Mouse (Mus musculus): Measurements from ENCODE around the gene Tstd3. TPM values are rescaled to one million over a fixed set of nuclear protein-coding genes. Genes with fewer than 3 reads are reported as not detected.

Gene Tstd3
- polyA plus RNA-seq, 1 experiment from 2014 or later: 27.1 TPM

DNA sequence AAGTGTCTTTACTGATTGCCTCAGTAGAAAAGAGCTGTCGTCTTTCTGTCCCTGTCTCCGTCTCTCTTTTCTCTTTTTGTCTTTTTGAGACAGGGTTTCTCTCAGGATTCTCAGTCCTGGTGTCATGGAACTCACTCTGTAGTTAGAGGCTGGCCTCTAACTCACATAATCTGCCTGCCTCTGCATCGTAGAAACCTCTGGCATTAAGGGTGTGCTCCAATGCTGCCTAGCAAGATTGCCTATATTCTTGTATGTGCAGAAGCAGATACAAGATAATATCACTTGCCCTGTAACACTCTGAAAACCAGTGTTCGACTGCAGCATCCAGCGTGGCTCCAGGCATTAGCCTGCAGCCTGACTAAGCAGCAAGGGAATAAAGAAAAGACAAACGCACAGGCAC is 21.9 kb upstream of the Tstd3 start:
- Histone ChIP-seq H3K27me3 (replicated peaks; ENCODE audit: control insufficient read depth, insufficient read depth, low read length) (no peaks in the 10 kb centered on the region), H3K27ac (ENCODE audit: low read depth, low read length) (no peak overlapping the region), H3K4me3 (ENCODE audit: low read depth, low read length) (no peak overlapping the region), H3K36me3 (ENCODE audit: control insufficient read depth, insufficient read depth, low read length) (peaks cover 19% of the 10 kb centered on the region), H3K9me3 (ENCODE audit: control insufficient read depth, low read length) (no peaks in the 10 kb centered on the region), H3K9ac (ENCODE audit: low read depth, low read length) (no peak overlapping the region), H3K4me2 (no peak overlapping the region), H3K4me1 (replicated peaks; ENCODE audit: control insufficient read depth, insufficient read depth, low read length) (no peaks in the 10 kb centered on the region)
- 85% methylated on average over 6 of the region's 6 CpGs for WGBS
- ATAC-seq (replicated peaks; ENCODE audit: low FRiP score) (no peak), DNase-seq (ENCODE audit: low spot score) (no peak)

- Histone ChIP-seq H3K9me3 (ENCODE audit: control insufficient read depth, low read length) (no peaks in the 10 kb centered on the region), H3K9ac (ENCODE audit: low read depth, low read length) (no peak overlapping the region), H3K27ac (ENCODE audit: low read depth, low read length) (no peak overlapping the region), H3K36me3 (ENCODE audit: control insufficient read depth, insufficient read depth, low read length) (peaks cover 34% of the 10 kb centered on the region), H3K4me3 (ENCODE audit: low read depth, low read length) (no peak overlapping the region), H3K4me2 (no peak overlapping the region), H3K4me1 (replicated peaks; ENCODE audit: control insufficient read depth, insufficient read depth, low read length) (peaks cover 4% of the 10 kb centered on the region; the same call in 1 of the 2 replicates), H3K27me3 (replicated peaks; ENCODE audit: control insufficient read depth, insufficient read depth, low read length) (no peaks in the 10 kb centered on the region)
- no peak for ATAC-seq (replicated peaks; ENCODE audit: low FRiP score)
- no peak for DNase-seq (ENCODE audit: low spot score)
- WGBS: 94% methylated on average over 12 of the region's 12 CpGs
Measured at GRCm38 (mm10) chr4:21786268-21786667, 19.3 kb upstream of the Tstd3 start.

DNA sequence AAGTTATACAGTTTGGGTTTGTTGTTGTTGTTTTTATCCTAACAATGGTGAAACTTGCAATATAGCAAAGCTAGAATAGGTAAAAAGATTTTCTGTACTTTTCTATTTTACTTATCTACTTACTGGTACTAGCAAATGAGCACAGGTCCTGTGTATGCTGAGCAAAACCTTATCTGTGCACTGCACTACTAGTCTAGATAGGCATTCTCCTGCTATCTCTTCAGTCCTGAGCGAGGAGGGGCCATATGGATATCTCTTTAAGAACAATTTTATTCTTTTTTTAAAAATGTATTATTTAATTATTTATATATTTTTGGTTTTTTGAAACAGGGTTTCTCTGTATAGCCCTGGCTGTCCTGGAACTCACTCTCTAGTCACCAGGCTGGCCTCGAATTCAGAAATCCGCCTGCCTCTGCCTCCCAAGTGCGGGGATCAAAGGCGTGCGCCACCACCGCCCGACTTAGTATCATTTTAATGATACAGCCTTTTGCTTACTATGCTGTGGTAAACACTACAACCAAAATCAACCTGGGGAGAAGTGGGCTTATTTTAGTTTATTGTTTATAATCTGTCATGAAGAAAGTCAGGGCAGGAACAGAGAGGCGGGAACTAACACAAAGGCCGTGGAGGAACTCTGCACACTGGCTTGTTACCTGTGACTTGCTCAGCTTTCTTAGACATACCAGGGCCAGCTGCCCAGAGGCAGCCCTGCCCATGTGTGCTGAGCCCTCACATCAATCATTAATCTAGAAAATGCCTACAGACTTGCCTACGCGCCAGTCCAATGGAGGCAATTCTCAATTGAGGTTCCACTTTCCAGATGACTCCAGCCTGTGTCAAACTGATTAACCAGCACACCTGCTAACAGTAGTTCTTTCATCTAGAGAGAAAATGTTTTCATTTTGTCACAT is 14.1 kb upstream of the Tstd3 start:
- Histone ChIP-seq H3K27ac (ENCODE audit: low read depth, low read length) (peak overlapping the region; percentile 75), H3K9ac (ENCODE audit: low read depth, low read length) (0 out of 2 replicates have a peak overlapping the region, but pooled peaks have one; percentile 15), H3K4me3 (ENCODE audit: low read depth, low read length) (no peak overlapping the region), H3K9me3 (ENCODE audit: control insufficient read depth, low read length) (no peaks in the 10 kb centered on the region), H3K4me2 (peak overlapping the region; percentile 38), H3K36me3 (ENCODE audit: control insufficient read depth, insufficient read depth, low read length) (peaks cover 28% of the 10 kb centered on the region), H3K4me1 (replicated peaks; ENCODE audit: control insufficient read depth, insufficient read depth, low read length) (peaks cover 16% of the 10 kb centered on the region), H3K27me3 (replicated peaks; ENCODE audit: control insufficient read depth, insufficient read depth, low read length) (no peaks in the 10 kb centered on the region)
- DNase-seq (ENCODE audit: low spot score): no peak
- 76% methylated on average over 12 of the region's 12 CpGs for WGBS
- ATAC-seq (replicated peaks; ENCODE audit: low FRiP score): peak; percentile 89

DNA sequence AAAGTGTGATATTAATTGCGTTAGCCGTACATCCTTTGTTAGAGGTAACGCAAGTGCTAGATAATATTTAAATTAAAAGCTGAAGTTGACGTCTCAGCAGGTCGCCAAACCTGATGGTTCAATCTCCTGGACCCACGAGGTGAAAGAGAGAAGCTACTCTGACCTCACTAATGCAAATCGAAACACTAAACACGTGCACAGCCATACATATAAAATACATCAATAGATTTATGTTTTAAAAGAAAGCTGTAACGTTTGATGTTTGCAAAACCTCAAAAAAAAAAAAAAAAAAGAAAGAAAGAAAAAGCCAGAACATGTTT is 9.9 kb upstream of the Tstd3 start:
- H3K4me1 ChIP-seq (replicated peaks; ENCODE audit: control insufficient read depth, insufficient read depth, low read length): peaks cover 18% of the 10 kb centered on the region
- WGBS: 8% methylated on average over 9 of the region's 9 CpGs
- H3K27me3 ChIP-seq (replicated peaks; ENCODE audit: control insufficient read depth, insufficient read depth, low read length): no peaks in the 10 kb centered on the region
- peak overlapping the region; percentile 77 for H3K4me2 ChIP-seq
- peak overlapping the region; percentile 65 for H3K4me3 ChIP-seq (ENCODE audit: low read depth, low read length)
- peak overlapping the region; percentile 87 for H3K9ac ChIP-seq (ENCODE audit: low read depth, low read length)
- peak overlapping the region; percentile 75; the same call in 1 of the 2 replicates for H3K27ac ChIP-seq (ENCODE audit: low read depth, low read length)
- peaks cover 7% of the 10 kb centered on the region; the same call in 1 of the 2 replicates for H3K36me3 ChIP-seq (ENCODE audit: control insufficient read depth, insufficient read depth, low read length)
- no peak for DNase-seq (ENCODE audit: low spot score)
- no peak for ATAC-seq (replicated peaks; ENCODE audit: low FRiP score)
- no peaks in the 10 kb centered on the region for H3K9me3 ChIP-seq (ENCODE audit: control insufficient read depth, low read length)

- ATAC-seq (replicated peaks; ENCODE audit: low FRiP score): peak; percentile 91
Measured at GRCm38 (mm10) chr4:21776091-21776945, 9.3 kb upstream of the Tstd3 start.

DNA sequence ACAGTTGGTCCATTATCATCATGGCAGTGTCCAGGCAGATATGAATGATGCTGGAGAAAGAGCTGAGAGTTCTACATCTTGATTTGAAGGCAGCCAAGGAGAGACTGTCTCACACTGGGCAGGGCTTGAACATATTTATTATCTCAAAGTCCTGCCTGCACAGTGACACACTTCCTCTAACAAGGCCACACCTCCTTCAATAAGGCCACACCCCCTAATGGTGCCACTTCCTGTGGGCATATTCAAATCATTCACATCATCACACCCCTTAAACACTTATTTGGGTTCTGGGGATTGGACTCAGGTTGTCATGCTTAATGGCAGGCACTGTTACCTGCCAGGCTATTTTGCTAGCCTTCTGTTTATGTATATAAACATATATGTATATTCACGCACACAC is 5.3 kb upstream of the Tstd3 start:
- Histone ChIP-seq H3K4me1 (replicated peaks; ENCODE audit: control insufficient read depth, insufficient read depth, low read length) (0 out of 2 replicates have a peak, but pooled peaks cover 4% of the 10 kb centered on the region), H3K9me3 (ENCODE audit: control insufficient read depth, low read length) (no peaks in the 10 kb centered on the region), H3K36me3 (ENCODE audit: control insufficient read depth, insufficient read depth, low read length) (no peaks in the 10 kb centered on the region), H3K9ac (ENCODE audit: low read depth, low read length) (no peak overlapping the region), H3K27ac (ENCODE audit: low read depth, low read length) (no peak overlapping the region), H3K4me2 (no peak overlapping the region), H3K4me3 (ENCODE audit: low read depth, low read length) (no peak overlapping the region), H3K27me3 (replicated peaks; ENCODE audit: control insufficient read depth, insufficient read depth, low read length) (no peaks in the 10 kb centered on the region)
- DNase-seq (ENCODE audit: low spot score) (no peak), ATAC-seq (replicated peaks; ENCODE audit: low FRiP score) (no peak)
- WGBS: 94% methylated on average over 1 of the region's 1 CpGs

More at GRCm38 (mm10) chr4:21776091-21776945, 9.3 kb upstream of the Tstd3 start:
- DNase-seq (ENCODE audit: low spot score): peak; percentile 96
- Histone ChIP-seq H3K27me3 (replicated peaks; ENCODE audit: control insufficient read depth, insufficient read depth, low read length) (no peaks in the 10 kb centered on the region), H3K36me3 (ENCODE audit: control insufficient read depth, insufficient read depth, low read length) (peaks cover 1% of the 10 kb centered on the region; the same call in 1 of the 2 replicates), H3K4me3 (ENCODE audit: low read depth, low read length) (peak overlapping the region; percentile 65), H3K9ac (ENCODE audit: low read depth, low read length) (peak overlapping the region; percentile 87), H3K4me1 (replicated peaks; ENCODE audit: control insufficient read depth, insufficient read depth, low read length) (peaks cover 14% of the 10 kb centered on the region), H3K9me3 (ENCODE audit: control insufficient read depth, low read length) (no peaks in the 10 kb centered on the region), H3K4me2 (peak overlapping the region; percentile 77), H3K27ac (ENCODE audit: low read depth, low read length) (peak overlapping the region; percentile 75)
- under 1% methylated on average over 46 of the region's 46 CpGs for WGBS

DNA sequence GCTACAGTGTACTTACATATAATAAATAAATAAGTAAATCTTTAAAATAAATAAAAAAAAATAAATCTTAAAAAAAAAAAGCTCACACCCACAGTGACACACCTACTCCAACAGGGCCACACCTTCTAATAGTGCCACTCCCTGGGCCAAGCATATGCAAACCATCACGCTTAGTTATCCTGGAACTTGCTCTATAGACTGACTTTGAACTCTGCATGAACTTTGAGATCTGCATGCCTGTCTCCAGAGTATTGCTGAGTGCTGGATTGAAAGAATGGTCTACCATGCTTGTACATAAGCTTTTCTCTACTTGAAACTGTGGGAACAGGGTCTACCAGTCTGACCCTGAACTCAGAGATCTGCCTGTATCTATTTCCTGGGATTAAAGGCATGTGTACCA is 4.1 kb upstream of the Tstd3 start:
- DNase-seq (ENCODE audit: low spot score) (no peak), ATAC-seq (replicated peaks; ENCODE audit: low FRiP score) (no peak)
- no peak overlapping the region for H3K9ac ChIP-seq (ENCODE audit: low read depth, low read length)
- H3K27ac ChIP-seq (ENCODE audit: low read depth, low read length): no peak overlapping the region
- no peaks in the 10 kb centered on the region for H3K27me3 ChIP-seq (replicated peaks; ENCODE audit: control insufficient read depth, insufficient read depth, low read length)
- no peak overlapping the region for H3K4me2 ChIP-seq
- 86% methylated on average over 1 of the region's 1 CpGs for WGBS
- H3K4me3 ChIP-seq (ENCODE audit: low read depth, low read length): no peak overlapping the region
- H3K4me1 ChIP-seq (replicated peaks; ENCODE audit: control insufficient read depth, insufficient read depth, low read length): 0 out of 2 replicates have a peak, but pooled peaks cover 2% of the 10 kb centered on the region
- no peaks in the 10 kb centered on the region for H3K9me3 ChIP-seq (ENCODE audit: control insufficient read depth, low read length)
- no peaks in the 10 kb centered on the region for H3K36me3 ChIP-seq (ENCODE audit: control insufficient read depth, insufficient read depth, low read length)

- Histone ChIP-seq H3K27ac (ENCODE audit: low read depth, low read length) (peak overlapping the region; percentile 43), H3K9me3 (ENCODE audit: control insufficient read depth, low read length) (no peaks in the 10 kb centered on the region), H3K36me3 (ENCODE audit: control insufficient read depth, insufficient read depth, low read length) (no peaks in the 10 kb centered on the region), H3K4me3 (ENCODE audit: low read depth, low read length) (peak overlapping the region; percentile 80), H3K27me3 (replicated peaks; ENCODE audit: control insufficient read depth, insufficient read depth, low read length) (no peaks in the 10 kb centered on the region), H3K9ac (ENCODE audit: low read depth, low read length) (peak overlapping the region; percentile 82), H3K4me1 (replicated peaks; ENCODE audit: control insufficient read depth, insufficient read depth, low read length) (no peaks in the 10 kb centered on the region), H3K4me2 (peak overlapping the region; percentile 83)
- peak; percentile 51 for ATAC-seq (replicated peaks; ENCODE audit: low FRiP score)
- peak; percentile 32 for DNase-seq (ENCODE audit: low spot score)
- WGBS: 21% methylated on average over 14 of the region's 14 CpGs
Measured at GRCm38 (mm10) chr4:21766171-21766862, 695 bp downstream of the Tstd3 start.

Measured in liver, embryonic 11.5 days (tissue).